Mouse (Mus musculus) brain, embryonic 14.5 days (tissue): ENCODE measurements around the gene Col27a1.

Source experiments
- CTCF ChIP-seq: fragments of 200-500 bp; IDR thresholded peaks from 2 replicates; pipeline ENCODE4 v1.5.1; 2012; ENCODE audit warnings: inconsistent platforms, mild to moderate bottlenecking, moderate library complexity, borderline replicate concordance; ENCODE audit not compliant: insufficient read depth, insufficient read length; ENCODE audit errors: extremely low read depth
- POLR2A ChIP-seq: fragments of 200-500 bp; IDR thresholded peaks from 2 replicates; pipeline ENCODE4 v1.6.1; 2012; ENCODE audit warnings: mild to moderate bottlenecking, inconsistent platforms, borderline replicate concordance; ENCODE audit not compliant: poor library complexity, insufficient read depth, insufficient read length, severe bottlenecking; ENCODE audit errors: extremely low read depth

- TF ChIP-seq POLR2A, result no peak
- no peak for TF ChIP-seq CTCF
Measured at GRCm38 (mm10) chr4:63298191-63298590, 84.4 kb downstream of the Col27a1 start.
